Mouse (Mus musculus): ENCODE data around the gene Frmpd3. TPM values are rescaled to one million over a fixed set of nuclear protein-coding genes. Genes with fewer than 3 reads are reported as not detected.
A peak's percentile ranks its signal among the peaks of the same experiment; 100 is the strongest.

Gene Frmpd3
- total and polyA plus RNA-seq, 2 experiments from 2014 or later, result 1.9 to 6.6 TPM

- no peak for TF ChIP-seq CTCF (IDR thresholded peaks at IDR 0.05; ENCODE audit: low read depth)
- 39% methylated on average over 4 of the region's 4 CpGs for WGBS
Observed at GRCm38 (mm10) chrX:140375628-140376027, 33.6 kb downstream of the Frmpd3 start.

GRCm38 (mm10) chrX:140399986-140400385 is 57.9 kb downstream of the Frmpd3 start:
- Histone ChIP-seq H3K4me2 (ENCODE audit: low read depth) (no peak overlapping the region), H3K4me1 (ENCODE audit: insufficient read depth) (no peaks in the 10 kb centered on the region), H3K9ac (no peak overlapping the region), H3K36me3 (ENCODE audit: insufficient read depth) (no peaks in the 10 kb centered on the region), H3K9me3 (ENCODE audit: low read length) (no peaks in the 10 kb centered on the region), H3K27ac (ENCODE audit: low read depth, low read length) (no peak overlapping the region), H3K4me3 (ENCODE audit: low read depth, low read length) (no peak overlapping the region), H3K27me3 (ENCODE audit: insufficient read depth, low read length) (no peaks in the 10 kb centered on the region)
- WGBS, result 26% methylated on average over 3 of the region's 3 CpGs
- no peak for DNase-seq
- no peak for TF ChIP-seq CTCF (IDR thresholded peaks at IDR 0.05; ENCODE audit: low read depth)
- peak; percentile 84 for ATAC-seq

More at GRCm38 (mm10) chrX:140375628-140376027, 33.6 kb downstream of the Frmpd3 start:
- no peaks in the 10 kb centered on the region for H3K9me3 ChIP-seq (ENCODE audit: low read length)
- H3K4me3 ChIP-seq (ENCODE audit: low read depth, low read length), result no peak overlapping the region
- H3K27ac ChIP-seq (ENCODE audit: low read depth, low read length), result no peak overlapping the region
- no peaks in the 10 kb centered on the region for H3K27me3 ChIP-seq (ENCODE audit: insufficient read depth, low read length)
- DNase-seq (no peak), ATAC-seq (no peak)
- H3K4me2 ChIP-seq (ENCODE audit: low read depth), result no peak overlapping the region
- H3K9ac ChIP-seq, result no peak overlapping the region
- no peaks in the 10 kb centered on the region for H3K36me3 ChIP-seq (ENCODE audit: insufficient read depth)
- H3K4me1 ChIP-seq (ENCODE audit: insufficient read depth), result no peaks in the 10 kb centered on the region

GRCm38 (mm10) chrX:140402904-140403303 is 60.8 kb downstream of the Frmpd3 start:
- H3K9me3 ChIP-seq (ENCODE audit: low read length), result no peaks in the 10 kb centered on the region
- DNase-seq (no peak), ATAC-seq (no peak)
- no peaks in the 10 kb centered on the region for H3K36me3 ChIP-seq (ENCODE audit: insufficient read depth)
- H3K9ac ChIP-seq, result no peak overlapping the region
- H3K4me1 ChIP-seq (ENCODE audit: insufficient read depth), result no peaks in the 10 kb centered on the region
- 48% methylated on average over 4 of the region's 4 CpGs for WGBS
- no peaks in the 10 kb centered on the region for H3K27me3 ChIP-seq (ENCODE audit: insufficient read depth, low read length)
- TF ChIP-seq CTCF (IDR thresholded peaks at IDR 0.05; ENCODE audit: low read depth), result no peak
- no peak overlapping the region for H3K27ac ChIP-seq (ENCODE audit: low read depth, low read length)
- H3K4me3 ChIP-seq (ENCODE audit: low read depth, low read length), result no peak overlapping the region
- H3K4me2 ChIP-seq (ENCODE audit: low read depth), result no peak overlapping the region

- no peak overlapping the region for H3K27ac ChIP-seq (ENCODE audit: low read depth, low read length)
- TF ChIP-seq CTCF (IDR thresholded peaks at IDR 0.05; ENCODE audit: low read depth), result no peak
- no peaks in the 10 kb centered on the region for H3K27me3 ChIP-seq (ENCODE audit: insufficient read depth, low read length)
- no peaks in the 10 kb centered on the region for H3K9me3 ChIP-seq (ENCODE audit: low read length)
- no peak overlapping the region for H3K4me3 ChIP-seq (ENCODE audit: low read depth, low read length)
- DNase-seq, result no peak
- no peak overlapping the region for H3K4me2 ChIP-seq (ENCODE audit: low read depth)
- H3K9ac ChIP-seq, result no peak overlapping the region
- no peaks in the 10 kb centered on the region for H3K4me1 ChIP-seq (ENCODE audit: insufficient read depth)
- ATAC-seq, result peak; percentile 25; the same call in 1 of the 2 replicates
- no peaks in the 10 kb centered on the region for H3K36me3 ChIP-seq (ENCODE audit: insufficient read depth)
- 34% methylated on average over 3 of the region's 4 CpGs for WGBS
Observed at GRCm38 (mm10) chrX:140406079-140406478, 64.0 kb downstream of the Frmpd3 start.

GRCm38 (mm10) chrX:140406501-140406900 is 64.4 kb downstream of the Frmpd3 start:
- no peak for TF ChIP-seq CTCF (IDR thresholded peaks at IDR 0.05; ENCODE audit: low read depth)
- DNase-seq, result no peak
- H3K36me3 ChIP-seq (ENCODE audit: insufficient read depth), result no peaks in the 10 kb centered on the region

GRCm38 (mm10) chrX:140407593-140407992 is 65.5 kb downstream of the Frmpd3 start:
- H3K9ac ChIP-seq, result no peak overlapping the region
- ATAC-seq, result no peak
- no peak overlapping the region for H3K27ac ChIP-seq (ENCODE audit: low read depth, low read length)
- H3K4me3 ChIP-seq (ENCODE audit: low read depth, low read length), result no peak overlapping the region
- no peaks in the 10 kb centered on the region for H3K36me3 ChIP-seq (ENCODE audit: insufficient read depth)
- DNase-seq, result no peak
- 83% methylated on average over 5 of the region's 5 CpGs for WGBS
- no peaks in the 10 kb centered on the region for H3K4me1 ChIP-seq (ENCODE audit: insufficient read depth)
- no peaks in the 10 kb centered on the region for H3K27me3 ChIP-seq (ENCODE audit: insufficient read depth, low read length)
- no peaks in the 10 kb centered on the region for H3K9me3 ChIP-seq (ENCODE audit: low read length)
- H3K4me2 ChIP-seq (ENCODE audit: low read depth), result no peak overlapping the region
- no peak for TF ChIP-seq CTCF (IDR thresholded peaks at IDR 0.05; ENCODE audit: low read depth)

More at GRCm38 (mm10) chrX:140406501-140406900, 64.4 kb downstream of the Frmpd3 start:
- Histone ChIP-seq H3K9ac (no peak overlapping the region), H3K4me2 (ENCODE audit: low read depth) (no peak overlapping the region), H3K27me3 (ENCODE audit: insufficient read depth, low read length) (no peaks in the 10 kb centered on the region), H3K9me3 (ENCODE audit: low read length) (no peaks in the 10 kb centered on the region), H3K4me3 (ENCODE audit: low read depth, low read length) (no peak overlapping the region), H3K27ac (ENCODE audit: low read depth, low read length) (no peak overlapping the region), H3K4me1 (ENCODE audit: insufficient read depth) (no peaks in the 10 kb centered on the region)
- no peak for ATAC-seq

GRCm38 (mm10) chrX:140418467-140418866 is 76.4 kb downstream of the Frmpd3 start:
- Histone ChIP-seq H3K27me3 (ENCODE audit: insufficient read depth, low read length) (no peaks in the 10 kb centered on the region), H3K4me1 (ENCODE audit: insufficient read depth) (no peaks in the 10 kb centered on the region), H3K36me3 (ENCODE audit: insufficient read depth) (no peaks in the 10 kb centered on the region), H3K27ac (ENCODE audit: low read depth, low read length) (no peak overlapping the region), H3K9me3 (ENCODE audit: low read length) (no peaks in the 10 kb centered on the region), H3K4me2 (ENCODE audit: low read depth) (no peak overlapping the region), H3K4me3 (ENCODE audit: low read depth, low read length) (no peak overlapping the region), H3K9ac (no peak overlapping the region)
- TF ChIP-seq CTCF (IDR thresholded peaks at IDR 0.05; ENCODE audit: low read depth), result no peak
- DNase-seq (no peak), ATAC-seq (no peak)
- WGBS, result 89% methylated on average over 4 of the region's 4 CpGs

- WGBS, result 71% methylated on average over 4 of the region's 4 CpGs
- H3K9ac ChIP-seq, result no peak overlapping the region
- no peak for ATAC-seq
Observed at GRCm38 (mm10) chrX:140427124-140427523, 85.1 kb downstream of the Frmpd3 start.

More at GRCm38 (mm10) chrX:140427124-140427523, 85.1 kb downstream of the Frmpd3 start:
- H3K9me3 ChIP-seq (ENCODE audit: low read length), result no peaks in the 10 kb centered on the region
- H3K36me3 ChIP-seq (ENCODE audit: insufficient read depth), result no peaks in the 10 kb centered on the region
- no peak for DNase-seq
- no peak overlapping the region for H3K4me2 ChIP-seq (ENCODE audit: low read depth)
- no peaks in the 10 kb centered on the region for H3K4me1 ChIP-seq (ENCODE audit: insufficient read depth)
- no peak overlapping the region for H3K27ac ChIP-seq (ENCODE audit: low read depth, low read length)
- H3K27me3 ChIP-seq (ENCODE audit: insufficient read depth, low read length), result no peaks in the 10 kb centered on the region
- TF ChIP-seq CTCF (IDR thresholded peaks at IDR 0.05; ENCODE audit: low read depth), result no peak
- H3K4me3 ChIP-seq (ENCODE audit: low read depth, low read length), result no peak overlapping the region

Data from forebrain, postnatal 0 days (tissue).